Mouse (Mus musculus): ENCODE data around the gene Hdac9.

Hdac9 gene

GRCm38 (mm10) chr12:34587171-34587570 lies 329.7 kb downstream of the Hdac9 start:
- no peak for DNase-seq

- DNase-seq: no peak
Observed at GRCm38 (mm10) chr12:34582522-34582921, 334.4 kb downstream of the Hdac9 start.

- DNase-seq: no peak
Observed at GRCm38 (mm10) chr12:34579220-34579619, 337.7 kb downstream of the Hdac9 start.

GRCm38 (mm10) chr12:34571069-34571468 lies 345.8 kb downstream of the Hdac9 start:
- no peak for DNase-seq

- DNase-seq: no peak
Observed at GRCm38 (mm10) chr12:34569472-34569871, 347.4 kb downstream of the Hdac9 start.

GRCm38 (mm10) chr12:34569052-34569451 lies 347.8 kb downstream of the Hdac9 start:
- DNase-seq: no peak

- no peak for DNase-seq
Observed at GRCm38 (mm10) chr12:34562331-34562730, 354.6 kb downstream of the Hdac9 start.

- DNase-seq: no peak
Observed at GRCm38 (mm10) chr12:34559001-34559400, 357.9 kb downstream of the Hdac9 start.

- no peak for DNase-seq
Observed at GRCm38 (mm10) chr12:34554803-34555202, 362.1 kb downstream of the Hdac9 start.

- no peak for DNase-seq
Observed at GRCm38 (mm10) chr12:34550268-34550667, 366.6 kb downstream of the Hdac9 start.

GRCm38 (mm10) chr12:34529165-34529545 lies 387.7 kb downstream of the Hdac9 start:
- no peak for DNase-seq

GRCm38 (mm10) chr12:34528201-34529164 lies 388.4 kb downstream of the Hdac9 start:
- no peak for DNase-seq

GRCm38 (mm10) chr12:34527761-34528160 lies 389.1 kb downstream of the Hdac9 start:
- DNase-seq: no peak

GRCm38 (mm10) chr12:34521468-34521867 lies 395.4 kb downstream of the Hdac9 start:
- no peak for DNase-seq

GRCm38 (mm10) chr12:34516769-34517562 lies 399.9 kb downstream of the Hdac9 start:
- no peak for DNase-seq

- DNase-seq: no peak
Observed at GRCm38 (mm10) chr12:34506345-34506744, 410.6 kb downstream of the Hdac9 start.

- DNase-seq: no peak
Observed at GRCm38 (mm10) chr12:34498751-34499626, 417.9 kb downstream of the Hdac9 start.

- DNase-seq: no peak
Observed at GRCm38 (mm10) chr12:34498331-34498730, 418.6 kb downstream of the Hdac9 start.

- DNase-seq: no peak
Observed at GRCm38 (mm10) chr12:34497702-34498101, 419.2 kb downstream of the Hdac9 start.

GRCm38 (mm10) chr12:34495940-34496339 lies 421.0 kb downstream of the Hdac9 start:
- no peak for DNase-seq

- DNase-seq: no peak
Observed at GRCm38 (mm10) chr12:34489629-34490028, 427.3 kb downstream of the Hdac9 start.

GRCm38 (mm10) chr12:34487666-34488065 lies 429.2 kb downstream of the Hdac9 start:
- DNase-seq: no peak

- DNase-seq: no peak
Observed at GRCm38 (mm10) chr12:34487021-34487420, 429.9 kb downstream of the Hdac9 start.
